Mouse (Mus musculus) limb, embryonic 13.5 days (tissue): Measurements from ENCODE around the gene Phyhd1. TPM values are rescaled to one million over a fixed set of nuclear protein-coding genes. Genes with fewer than 3 reads are reported as not detected.

Experiments
- ATAC-seq: fragments of 200-750 bp; cut with Nextera tagmentation; 2 replicates; pipeline ENCODE4 v1.8.0; 2017; ENCODE audit warnings: low read depth, moderate number of reproducible peaks, moderate TSS enrichment; ENCODE audit not compliant: low FRiP score
- H3K27ac ChIP-seq: fragments of 300-500 bp; sonication (generic); 2 replicates; pipeline ENCODE4 v1.5.1; 2015; ENCODE audit warnings: inconsistent platforms, mild to moderate bottlenecking, moderate library complexity
- H3K27me3 ChIP-seq: fragments of 300-500 bp; sonication (generic); 2 replicates; pipeline ENCODE4 v1.6.1; 2015; ENCODE audit warnings: mild to moderate bottlenecking, inconsistent platforms
- H3K36me3 ChIP-seq: fragments of 300-500 bp; sonication (generic); 2 replicates; pipeline ENCODE4 v1.6.1; 2015; ENCODE audit warnings: inconsistent platforms, mild to moderate bottlenecking, moderate library complexity
- H3K4me1 ChIP-seq: fragments of 300-500 bp; sonication (generic); 2 replicates; pipeline ENCODE4 v1.6.1; 2015; ENCODE audit warnings: inconsistent platforms
- H3K4me2 ChIP-seq: fragments of 300-500 bp; sonication (generic); replicated peaks from 2 replicates; pipeline ENCODE4 v1.6.1; 2015; ENCODE audit warnings: inconsistent platforms, mild to moderate bottlenecking, moderate library complexity
- H3K4me3 ChIP-seq: fragments of 300-500 bp; sonication (generic); 2 replicates; pipeline ENCODE4 v1.5.1; 2015; ENCODE audit warnings: moderate library complexity, mild to moderate bottlenecking, inconsistent platforms
- H3K9ac ChIP-seq: fragments of 300-500 bp; sonication (generic); 2 replicates; pipeline ENCODE4 v1.6.1; 2015; ENCODE audit warnings: mild to moderate bottlenecking, inconsistent platforms
- H3K9me3 ChIP-seq: fragments of 300-500 bp; sonication (generic); 2 replicates; pipeline ENCODE4 v1.6.1; 2016; ENCODE audit warnings: inconsistent platforms
- WGBS: fragments of 180-500 bp; shearing (Covaris S2); methylation state at CpG from one replicate; pipeline ENCODE4 v1.1.7; 2015; 5-methylcytosine and 5-hydroxymethylcytosine counted together
- polyA plus RNA-seq: library from polyadenylated mRNA; unstranded; fragments of >200 nt; fragmentation: Nextera tagmentation; extraction: Ambion mirVana; gene quantifications from 2 replicates; pipeline ENCODE4 v1.2.1, GENCODE M21; 2015

The Phyhd1 gene
- 4.1 and 4.5 TPM in 2 replicates for polyA plus RNA-seq

GRCm38 (mm10) chr2:30265767-30266253 lies at the start of gene Phyhd1:
Gene Phyhd1, plus strand, starts transcription at chr2:30266203.
- H3K27ac ChIP-seq, result peak within 1 kb of the TSS; percentile 86
- ATAC-seq, result no peak
- peaks cover 43% of the 10 kb centered on the region for H3K36me3 ChIP-seq
- peaks cover 45% of the 10 kb centered on the region for H3K4me1 ChIP-seq
- no peak within 1 kb of the TSS for H3K4me3 ChIP-seq
- WGBS, result 38% methylated on average over 4 of the region's 5 CpGs
- peak within 1 kb of the TSS; percentile 4 for H3K9ac ChIP-seq
- H3K9me3 ChIP-seq, result no peaks in the 10 kb centered on the region
- H3K4me2 ChIP-seq, result peak within 1 kb of the TSS; percentile 39
- H3K27me3 ChIP-seq, result no peaks in the 10 kb centered on the region

GRCm38 (mm10) chr2:30216293-30216692 lies 49.7 kb upstream of the Phyhd1 start:
- Histone ChIP-seq H3K27me3 (no peaks in the 10 kb centered on the region), H3K4me1 (no peaks in the 10 kb centered on the region), H3K4me2 (no peak overlapping the region), H3K27ac (no peak overlapping the region), H3K9me3 (no peaks in the 10 kb centered on the region), H3K9ac (no peak overlapping the region), H3K4me3 (no peak overlapping the region), H3K36me3 (no peaks in the 10 kb centered on the region)
- WGBS, result 94% methylated on average over 5 of the region's 5 CpGs
- ATAC-seq, result no peak

DNA sequence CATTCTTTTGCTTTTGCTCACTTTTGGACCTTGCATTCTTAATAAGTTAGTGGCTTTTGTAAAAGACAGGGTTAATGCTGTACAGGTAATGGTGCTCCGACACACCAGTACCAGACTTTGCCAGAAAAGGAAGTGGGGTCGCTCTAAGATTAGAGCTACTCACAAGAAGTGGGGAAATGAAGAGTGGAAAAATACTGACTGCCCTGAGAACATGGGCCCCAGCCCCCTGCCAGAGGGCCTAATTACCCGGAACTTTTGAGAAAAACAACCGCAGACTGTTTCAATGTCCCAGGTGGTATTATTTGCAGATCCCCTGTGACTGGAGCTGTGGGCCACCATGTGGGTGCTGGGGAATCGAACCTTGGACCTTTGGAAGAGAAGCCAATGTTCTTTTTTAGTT lies 30.4 kb upstream of the Phyhd1 start:
- Histone ChIP-seq H3K4me1 (peaks cover 27% of the 10 kb centered on the region), H3K27me3 (no peaks in the 10 kb centered on the region), H3K36me3 (peaks cover 10% of the 10 kb centered on the region), H3K4me3 (no peak overlapping the region), H3K27ac (no peak overlapping the region), H3K4me2 (no peak overlapping the region), H3K9ac (no peak overlapping the region), H3K9me3 (no peaks in the 10 kb centered on the region; the same call in 1 of the 2 replicates)
- 74% methylated on average over 5 of the region's 5 CpGs for WGBS
- no peak for ATAC-seq

- no peaks in the 10 kb centered on the region; the same call in 1 of the 2 replicates for H3K9me3 ChIP-seq
These were observed 29.4 kb upstream of the Phyhd1 start for GRCm38 (mm10) chr2:30236426-30237198.

DNA sequence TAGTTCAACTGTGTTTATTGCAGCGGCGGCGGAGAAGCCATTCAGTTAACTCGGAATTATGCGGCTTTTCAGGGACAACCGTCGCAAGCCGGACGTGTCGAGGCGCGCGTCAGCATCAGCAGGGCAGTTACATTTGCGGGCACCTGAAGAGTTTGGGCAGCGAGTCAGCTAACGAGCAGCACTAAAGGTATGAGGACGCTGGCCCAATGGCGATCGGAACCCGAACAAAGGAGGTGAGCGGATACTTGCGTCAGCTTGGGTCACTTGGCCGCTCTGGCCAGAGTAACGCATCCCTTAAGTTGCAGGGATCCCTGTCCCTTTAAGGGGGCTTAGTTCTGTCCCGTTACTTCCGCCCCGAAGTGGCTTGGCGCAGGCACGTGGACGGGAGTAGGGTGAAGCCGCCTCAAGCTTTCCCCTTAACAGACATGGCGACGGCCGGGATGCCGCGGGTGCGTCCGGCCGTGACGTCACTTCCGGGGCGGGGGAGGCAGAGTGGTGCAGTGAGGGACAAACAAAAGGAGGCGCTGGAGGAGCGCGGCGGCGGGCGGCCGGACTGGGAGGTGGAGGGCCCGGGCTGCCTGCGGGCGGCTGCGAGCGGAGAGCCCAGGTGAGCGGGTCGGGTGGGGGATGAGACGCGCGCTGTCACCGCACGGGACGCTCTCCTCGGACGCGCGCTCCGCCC lies 28.7 kb upstream of the Phyhd1 start, which contains the start of gene Lrrc8a:
Gene Lrrc8a (plus strand): TSS at position 517 of the 682 bp plus-strand sequence.
- peak; percentile 97 for ATAC-seq
- WGBS, result under 1% methylated on average over 67 of the region's 67 CpGs
- H3K4me2 ChIP-seq, result peak within 1 kb of the TSS; percentile 86

More at GRCm38 (mm10) chr2:30236426-30237198, 29.4 kb upstream of the Phyhd1 start:
- Histone ChIP-seq H3K27me3 (no peaks in the 10 kb centered on the region), H3K4me3 (peak overlapping the region; percentile 89), H3K36me3 (peaks cover 20% of the 10 kb centered on the region), H3K9ac (peak overlapping the region; percentile 77), H3K27ac (peak overlapping the region; percentile 89), H3K4me1 (peaks cover 27% of the 10 kb centered on the region), H3K4me2 (peak overlapping the region; percentile 86)
- WGBS, result 5% methylated on average over 18 of the region's 18 CpGs
- ATAC-seq, result no peak

GRCm38 (mm10) chr2:30237881-30238280 lies 28.1 kb upstream of the Phyhd1 start:
- under 1% methylated on average over 35 of the region's 42 CpGs for WGBS

More for the DNA sequence above, 28.7 kb upstream of the Phyhd1 start, which contains the start of gene Lrrc8a:
- Histone ChIP-seq H3K27me3 (no peaks in the 10 kb centered on the region), H3K9me3 (no peaks in the 10 kb centered on the region; the same call in 1 of the 2 replicates), H3K27ac (peak within 1 kb of the TSS; percentile 89), H3K9ac (peak within 1 kb of the TSS; percentile 92), H3K4me3 (peak within 1 kb of the TSS; percentile 89), H3K36me3 (peaks cover 26% of the 10 kb centered on the region), H3K4me1 (peaks cover 30% of the 10 kb centered on the region)

DNA sequence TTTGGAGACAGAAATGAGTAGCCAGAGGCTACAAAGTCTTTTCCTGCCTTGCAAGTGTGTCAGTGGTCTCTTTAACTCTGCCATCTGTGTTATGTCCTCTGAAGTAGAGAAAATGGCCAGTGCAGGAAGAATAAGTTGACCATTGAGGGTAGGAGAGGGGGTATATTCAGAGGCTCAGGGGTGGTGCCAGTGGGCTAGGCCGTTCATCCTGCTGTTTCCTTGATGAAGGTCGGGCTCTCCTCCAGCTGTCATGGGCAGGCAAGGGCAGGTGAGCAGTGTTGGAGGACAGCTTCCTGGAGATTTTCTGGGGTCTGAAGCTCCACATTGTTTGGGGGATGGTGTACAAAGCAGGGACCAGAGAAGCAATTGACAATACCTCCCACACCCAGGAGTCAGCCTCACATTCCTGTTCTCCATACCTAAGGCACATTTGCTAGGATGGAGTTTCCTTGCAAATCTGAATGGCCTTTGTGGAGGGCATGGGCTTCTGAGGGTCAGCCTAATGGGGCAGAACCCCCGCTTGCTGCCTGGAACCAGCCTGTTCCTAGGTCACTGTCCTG lies 27.0 kb upstream of the Phyhd1 start:
- Histone ChIP-seq H3K4me2 (peak overlapping the region; percentile 86), H3K4me1 (peaks cover 38% of the 10 kb centered on the region), H3K9me3 (no peaks in the 10 kb centered on the region), H3K27ac (no peak overlapping the region), H3K4me3 (peak overlapping the region; percentile 89), H3K9ac (peak overlapping the region; percentile 92), H3K27me3 (no peaks in the 10 kb centered on the region), H3K36me3 (peaks cover 43% of the 10 kb centered on the region)
- 74% methylated on average over 3 of the region's 3 CpGs for WGBS
- no peak for ATAC-seq

More at GRCm38 (mm10) chr2:30237881-30238280, 28.1 kb upstream of the Phyhd1 start:
- H3K27ac ChIP-seq, result peak overlapping the region; percentile 89
- H3K4me3 ChIP-seq, result peak overlapping the region; percentile 89
- H3K36me3 ChIP-seq, result peaks cover 32% of the 10 kb centered on the region
- no peaks in the 10 kb centered on the region for H3K9me3 ChIP-seq
- H3K27me3 ChIP-seq, result no peaks in the 10 kb centered on the region
- ATAC-seq, result peak; percentile 89
- H3K9ac ChIP-seq, result peak overlapping the region; percentile 92
- H3K4me1 ChIP-seq, result peaks cover 35% of the 10 kb centered on the region
- H3K4me2 ChIP-seq, result peak overlapping the region; percentile 86

DNA sequence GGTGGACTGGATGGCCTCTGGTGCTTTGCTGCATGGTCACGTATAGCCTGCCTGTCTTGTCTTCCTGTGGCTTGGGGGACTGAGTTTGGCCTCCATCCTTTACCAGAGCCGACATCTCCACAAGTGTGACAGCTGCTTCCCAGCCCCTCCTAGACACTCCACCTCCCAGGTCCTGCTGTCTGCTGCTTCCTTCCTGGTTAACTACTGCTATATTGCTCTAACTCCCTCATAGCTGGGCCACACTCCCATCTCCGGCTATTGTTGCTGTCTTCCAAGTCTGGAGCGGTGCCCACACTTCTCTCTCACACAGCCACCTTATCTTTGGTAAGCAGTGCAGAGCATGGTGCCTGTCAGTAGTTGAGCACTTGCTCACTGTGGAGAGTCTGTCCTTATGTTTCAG lies 26.2 kb upstream of the Phyhd1 start:
- 82% methylated on average over 4 of the region's 4 CpGs for WGBS
- Histone ChIP-seq H3K4me1 (peaks cover 46% of the 10 kb centered on the region), H3K4me2 (peak overlapping the region; percentile 86), H3K9ac (peak overlapping the region; percentile 92), H3K27me3 (no peaks in the 10 kb centered on the region), H3K9me3 (no peaks in the 10 kb centered on the region), H3K4me3 (0 out of 2 replicates have a peak overlapping the region, but pooled peaks have one; percentile 89), H3K27ac (no peak overlapping the region), H3K36me3 (peaks cover 50% of the 10 kb centered on the region)
- ATAC-seq, result no peak

- no peaks in the 10 kb centered on the region for H3K27me3 ChIP-seq
- no peak within 1 kb of the TSS for H3K27ac ChIP-seq
- no peak for ATAC-seq
- H3K4me3 ChIP-seq, result 0 out of 2 replicates have a peak within 1 kb of the TSS, but pooled peaks have one; percentile 89
- H3K9me3 ChIP-seq, result no peaks in the 10 kb centered on the region
- H3K36me3 ChIP-seq, result peaks cover 54% of the 10 kb centered on the region
- H3K9ac ChIP-seq, result peak within 1 kb of the TSS; percentile 92
- peak within 1 kb of the TSS; percentile 86 for H3K4me2 ChIP-seq
- H3K4me1 ChIP-seq, result peaks cover 47% of the 10 kb centered on the region
- WGBS, result 90% methylated on average over 2 of the region's 2 CpGs
These were observed 25.7 kb upstream of the Phyhd1 start, which contains the start of gene Gm28035 for GRCm38 (mm10) chr2:30240267-30240666. Gene Gm28035, plus strand, starts transcription at chr2:30240567.

DNA sequence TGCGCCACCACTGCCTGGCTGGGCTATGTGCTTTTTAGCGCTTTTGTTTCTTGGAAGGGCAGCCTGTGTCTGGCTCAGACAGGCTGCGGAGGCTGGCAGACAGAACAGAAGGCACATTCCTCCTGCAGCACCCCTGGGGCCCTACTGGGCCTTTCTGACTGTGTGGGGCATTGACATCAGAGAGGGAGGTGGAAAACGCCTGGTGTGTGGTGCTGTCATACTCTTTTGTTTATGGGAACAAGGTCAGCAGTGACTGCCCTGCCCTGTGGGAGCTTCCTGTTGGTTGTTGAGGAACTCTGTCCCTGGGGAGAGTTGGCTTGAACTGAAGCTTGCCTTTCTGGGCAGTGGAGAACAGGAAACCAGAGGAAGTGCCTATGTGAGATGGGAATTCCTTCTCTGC lies 23.5 kb upstream of the Phyhd1 start:
- Histone ChIP-seq H3K36me3 (peaks cover 64% of the 10 kb centered on the region), H3K4me3 (no peak overlapping the region), H3K9me3 (no peaks in the 10 kb centered on the region), H3K4me1 (peaks cover 44% of the 10 kb centered on the region), H3K27me3 (no peaks in the 10 kb centered on the region), H3K27ac (no peak overlapping the region), H3K4me2 (no peak overlapping the region), H3K9ac (0 out of 2 replicates have a peak overlapping the region, but pooled peaks have one; percentile 43)
- 41% methylated on average over 4 of the region's 4 CpGs for WGBS
- no peak for ATAC-seq

DNA sequence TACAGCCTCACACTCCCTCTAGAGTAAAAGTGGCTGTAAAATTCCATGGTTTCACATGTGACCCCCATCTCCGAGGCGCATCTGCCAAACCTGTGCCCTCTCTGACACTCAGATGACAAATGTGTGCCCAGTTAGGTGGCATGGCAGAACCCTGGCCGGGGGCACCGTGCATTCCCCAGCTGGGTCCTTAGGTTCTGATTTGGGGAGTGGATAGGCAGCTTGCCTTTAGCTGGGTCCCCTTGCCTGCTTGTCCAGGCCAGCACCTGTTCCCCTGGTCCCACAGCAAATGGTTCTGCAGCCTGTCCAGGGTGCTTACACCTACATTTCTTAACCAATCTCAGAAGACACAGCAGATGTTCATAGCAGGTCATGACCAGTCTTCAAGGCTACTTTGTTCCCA lies 22.6 kb upstream of the Phyhd1 start:
- Histone ChIP-seq H3K9me3 (no peaks in the 10 kb centered on the region), H3K4me1 (peaks cover 42% of the 10 kb centered on the region), H3K36me3 (peaks cover 70% of the 10 kb centered on the region), H3K27ac (no peak overlapping the region), H3K4me2 (no peak overlapping the region), H3K27me3 (no peaks in the 10 kb centered on the region), H3K9ac (no peak overlapping the region), H3K4me3 (no peak overlapping the region)
- 88% methylated on average over 4 of the region's 4 CpGs for WGBS
- no peak for ATAC-seq
